Mouse (Mus musculus): ENCODE measurements around the gene Mab21l1. TPM values are rescaled to one million over a fixed set of nuclear protein-coding genes. Genes with fewer than 3 reads are reported as not detected.

Mab21l1 gene
- polyA plus RNA-seq (2015; fragmentation: Nextera tagmentation; extraction: Ambion mirVana): 17.5 and 32.2 TPM in 2 replicates

DNA sequence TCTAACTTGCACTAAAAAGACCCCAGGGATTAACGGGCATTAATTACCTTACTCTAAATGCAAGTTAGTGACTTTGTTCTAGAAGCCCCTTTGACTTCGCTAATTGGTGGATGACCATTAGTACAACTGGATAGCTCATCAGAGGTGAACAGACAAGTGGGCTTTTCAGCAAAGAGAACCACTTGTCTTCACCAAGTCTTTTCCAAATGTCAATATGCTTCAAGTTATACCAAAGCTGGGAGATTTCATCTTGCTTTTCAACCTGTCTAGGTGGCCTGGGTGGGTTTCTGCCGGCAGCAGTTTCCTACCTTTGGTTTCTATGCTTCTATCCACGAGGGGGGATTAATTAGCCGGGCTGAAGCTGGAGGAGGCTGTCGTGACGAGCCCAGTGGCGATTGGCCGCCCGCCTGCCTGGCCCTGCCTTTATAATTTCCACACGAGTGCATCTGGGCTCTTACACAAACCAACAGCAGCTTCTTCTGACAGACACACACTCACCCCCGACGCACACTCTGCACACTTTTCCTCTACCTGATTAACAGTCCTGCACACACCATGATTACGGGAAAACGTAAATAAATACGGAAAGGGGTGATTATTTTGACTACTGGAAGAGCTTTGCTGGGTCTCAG is at the start of gene Mab21l1:
Mab21l1 (plus strand) TSS at position 455 of the 632 bp plus-strand sequence.
- Histone ChIP-seq H3K9ac (replicated peaks; ENCODE audit: low read depth, low read length) (peak within 1 kb of the TSS; percentile 19; the same call in 1 of the 2 replicates), H3K36me3 (ENCODE audit: control insufficient read depth, insufficient read depth) (no peaks in the 10 kb centered on the region), H3K9me3 (ENCODE audit: control insufficient read depth, low read length) (no peaks in the 10 kb centered on the region), H3K4me3 (replicated peaks; ENCODE audit: low read length) (peak within 1 kb of the TSS; percentile 24), H3K4me2 (ENCODE audit: low read length) (peak within 1 kb of the TSS; percentile 29), H3K4me1 (replicated peaks; ENCODE audit: control insufficient read depth, insufficient read depth, low read length) (peaks cover 28% of the 10 kb centered on the region), H3K27ac (ENCODE audit: low read length) (peak within 1 kb of the TSS; percentile 7; the same call in 1 of the 2 replicates), H3K27me3 (replicated peaks; ENCODE audit: control insufficient read depth, insufficient read depth, low read length) (peaks cover 50% of the 10 kb centered on the region)
- ATAC-seq: peak; percentile 36; the same call in 1 of the 2 replicates
- WGBS: 6% methylated on average over 16 of the region's 16 CpGs

DNA sequence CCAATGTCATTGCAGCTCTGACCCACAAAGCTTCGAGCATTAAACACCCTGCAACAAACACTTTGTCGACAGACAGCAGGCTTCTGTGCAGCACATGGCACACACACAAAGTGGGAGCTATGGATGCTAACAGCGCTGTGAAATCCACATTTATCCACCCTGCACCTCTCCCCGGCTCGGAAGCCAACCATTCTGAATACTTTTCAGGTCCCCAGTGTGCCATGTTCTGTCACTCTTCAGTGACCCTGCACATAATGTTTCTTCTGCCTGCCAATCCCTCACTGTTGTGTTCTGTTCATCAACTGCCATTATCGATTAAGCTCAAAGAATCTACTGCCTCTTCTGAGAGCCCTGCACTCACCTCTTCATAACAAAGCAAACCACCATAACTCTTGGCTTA is 48.6 kb upstream of the Mab21l1 start:
- Histone ChIP-seq H3K4me1 (replicated peaks; ENCODE audit: control insufficient read depth, insufficient read depth, low read length) (no peaks in the 10 kb centered on the region), H3K9ac (replicated peaks; ENCODE audit: low read depth, low read length) (no peak overlapping the region), H3K4me3 (replicated peaks; ENCODE audit: low read length) (no peak overlapping the region), H3K9me3 (ENCODE audit: control insufficient read depth, low read length) (no peaks in the 10 kb centered on the region), H3K4me2 (ENCODE audit: low read length) (no peak overlapping the region), H3K27ac (ENCODE audit: low read length) (no peak overlapping the region), H3K27me3 (replicated peaks; ENCODE audit: control insufficient read depth, insufficient read depth, low read length) (no peaks in the 10 kb centered on the region), H3K36me3 (ENCODE audit: control insufficient read depth, insufficient read depth) (no peaks in the 10 kb centered on the region)
- ATAC-seq: no peak
- 64% methylated on average over 6 of the region's 6 CpGs for WGBS

DNA sequence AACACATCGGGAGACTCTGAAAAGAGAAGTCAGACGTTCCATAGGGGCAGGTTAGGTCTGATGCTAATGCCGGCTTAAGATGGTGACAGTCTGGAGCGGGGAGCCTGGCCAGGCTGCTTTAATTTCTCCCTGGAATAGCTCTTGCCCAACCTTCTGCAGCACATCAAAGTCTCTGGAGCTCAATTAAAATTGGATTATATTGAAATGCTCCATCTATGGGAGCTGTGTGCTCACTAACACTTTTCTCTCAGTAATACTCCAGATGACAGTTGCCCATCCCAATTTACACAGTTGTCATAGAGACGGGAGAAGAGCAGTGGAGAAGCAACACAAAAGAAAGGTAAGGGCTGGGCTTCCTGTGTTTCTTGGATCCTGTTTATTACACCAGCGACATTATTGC is 40.9 kb upstream of the Mab21l1 start:
- Histone ChIP-seq H3K27ac (ENCODE audit: low read length) (peak overlapping the region; percentile 4; the same call in 1 of the 2 replicates), H3K27me3 (replicated peaks; ENCODE audit: control insufficient read depth, insufficient read depth, low read length) (no peaks in the 10 kb centered on the region), H3K4me1 (replicated peaks; ENCODE audit: control insufficient read depth, insufficient read depth, low read length) (peaks cover 8% of the 10 kb centered on the region; the same call in 1 of the 2 replicates), H3K4me3 (replicated peaks; ENCODE audit: low read length) (no peak overlapping the region), H3K36me3 (ENCODE audit: control insufficient read depth, insufficient read depth) (no peaks in the 10 kb centered on the region), H3K9ac (replicated peaks; ENCODE audit: low read depth, low read length) (no peak overlapping the region), H3K9me3 (ENCODE audit: control insufficient read depth, low read length) (no peaks in the 10 kb centered on the region), H3K4me2 (ENCODE audit: low read length) (no peak overlapping the region)
- peak; percentile 69 for ATAC-seq
- 30% methylated on average over 6 of the region's 6 CpGs for WGBS

DNA sequence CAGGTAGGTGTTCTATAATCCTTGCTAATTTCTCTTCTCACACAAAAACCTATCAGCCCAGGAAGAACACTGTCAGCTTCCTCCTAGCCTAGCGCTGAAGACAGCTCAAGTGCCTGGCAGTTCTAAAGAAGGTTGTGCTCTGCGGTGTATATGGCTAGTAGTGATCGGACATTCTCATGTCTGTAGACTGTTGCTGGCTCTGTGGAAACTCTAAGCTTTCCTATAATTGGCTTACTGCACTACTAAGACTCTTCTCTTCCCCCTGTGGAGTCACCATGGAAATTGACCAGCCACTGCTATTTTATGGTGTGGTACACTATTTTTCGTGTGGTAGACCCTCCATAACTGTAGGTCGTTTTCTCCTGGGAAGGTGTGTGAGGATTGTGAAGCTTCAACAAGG is 40.1 kb upstream of the Mab21l1 start:
- no peak overlapping the region for H3K9ac ChIP-seq (replicated peaks; ENCODE audit: low read depth, low read length)
- no peak overlapping the region for H3K4me3 ChIP-seq (replicated peaks; ENCODE audit: low read length)
- H3K27me3 ChIP-seq (replicated peaks; ENCODE audit: control insufficient read depth, insufficient read depth, low read length): peaks cover 3% of the 10 kb centered on the region
- peak; percentile 22; the same call in 1 of the 2 replicates for ATAC-seq
- H3K4me1 ChIP-seq (replicated peaks; ENCODE audit: control insufficient read depth, insufficient read depth, low read length): peaks cover 8% of the 10 kb centered on the region; the same call in 1 of the 2 replicates
- H3K9me3 ChIP-seq (ENCODE audit: control insufficient read depth, low read length): no peaks in the 10 kb centered on the region
- WGBS: 77% methylated on average over 5 of the region's 5 CpGs
- no peaks in the 10 kb centered on the region for H3K36me3 ChIP-seq (ENCODE audit: control insufficient read depth, insufficient read depth)
- H3K27ac ChIP-seq (ENCODE audit: low read length): no peak overlapping the region
- H3K4me2 ChIP-seq (ENCODE audit: low read length): no peak overlapping the region

DNA sequence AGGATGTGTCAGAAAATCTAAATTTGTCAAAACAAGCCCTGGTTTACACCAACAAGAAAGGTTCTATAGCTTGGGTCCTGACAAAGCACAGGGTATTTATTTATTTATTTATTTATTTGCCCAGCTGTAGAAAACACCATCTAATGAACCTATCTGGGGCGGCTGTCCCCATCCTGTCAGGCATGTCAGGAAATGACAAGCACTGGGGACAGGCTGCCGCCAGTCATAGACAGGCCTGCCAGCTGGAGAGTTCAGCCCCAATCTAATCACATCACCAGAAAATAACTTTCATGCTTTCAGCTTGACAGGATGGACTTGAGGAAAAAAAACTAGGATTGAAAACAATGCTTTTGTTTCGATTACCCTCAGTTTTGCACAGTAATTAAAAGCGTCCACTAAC is 39.7 kb upstream of the Mab21l1 start:
- ATAC-seq: no peak
- WGBS: 45% methylated on average over 4 of the region's 4 CpGs
- no peaks in the 10 kb centered on the region for H3K9me3 ChIP-seq (ENCODE audit: control insufficient read depth, low read length)
- no peaks in the 10 kb centered on the region for H3K36me3 ChIP-seq (ENCODE audit: control insufficient read depth, insufficient read depth)
- no peak overlapping the region for H3K4me3 ChIP-seq (replicated peaks; ENCODE audit: low read length)
- H3K27me3 ChIP-seq (replicated peaks; ENCODE audit: control insufficient read depth, insufficient read depth, low read length): peaks cover 4% of the 10 kb centered on the region
- H3K4me2 ChIP-seq (ENCODE audit: low read length): no peak overlapping the region
- no peak overlapping the region for H3K9ac ChIP-seq (replicated peaks; ENCODE audit: low read depth, low read length)
- peaks cover 8% of the 10 kb centered on the region; the same call in 1 of the 2 replicates for H3K4me1 ChIP-seq (replicated peaks; ENCODE audit: control insufficient read depth, insufficient read depth, low read length)
- H3K27ac ChIP-seq (ENCODE audit: low read length): no peak overlapping the region

- H3K4me3 ChIP-seq (replicated peaks; ENCODE audit: low read length): no peak overlapping the region
- WGBS: 91% methylated on average over 5 of the region's 5 CpGs
- no peak for ATAC-seq
- no peaks in the 10 kb centered on the region for H3K36me3 ChIP-seq (ENCODE audit: control insufficient read depth, insufficient read depth)
- H3K27me3 ChIP-seq (replicated peaks; ENCODE audit: control insufficient read depth, insufficient read depth, low read length): peaks cover 15% of the 10 kb centered on the region
- peaks cover 8% of the 10 kb centered on the region; the same call in 1 of the 2 replicates for H3K4me1 ChIP-seq (replicated peaks; ENCODE audit: control insufficient read depth, insufficient read depth, low read length)
- H3K4me2 ChIP-seq (ENCODE audit: low read length): no peak overlapping the region
- H3K9ac ChIP-seq (replicated peaks; ENCODE audit: low read depth, low read length): no peak overlapping the region
- H3K9me3 ChIP-seq (ENCODE audit: control insufficient read depth, low read length): no peaks in the 10 kb centered on the region
- H3K27ac ChIP-seq (ENCODE audit: low read length): no peak overlapping the region
Measured at GRCm38 (mm10) chr3:55743885-55744284, 38.4 kb upstream of the Mab21l1 start.

DNA sequence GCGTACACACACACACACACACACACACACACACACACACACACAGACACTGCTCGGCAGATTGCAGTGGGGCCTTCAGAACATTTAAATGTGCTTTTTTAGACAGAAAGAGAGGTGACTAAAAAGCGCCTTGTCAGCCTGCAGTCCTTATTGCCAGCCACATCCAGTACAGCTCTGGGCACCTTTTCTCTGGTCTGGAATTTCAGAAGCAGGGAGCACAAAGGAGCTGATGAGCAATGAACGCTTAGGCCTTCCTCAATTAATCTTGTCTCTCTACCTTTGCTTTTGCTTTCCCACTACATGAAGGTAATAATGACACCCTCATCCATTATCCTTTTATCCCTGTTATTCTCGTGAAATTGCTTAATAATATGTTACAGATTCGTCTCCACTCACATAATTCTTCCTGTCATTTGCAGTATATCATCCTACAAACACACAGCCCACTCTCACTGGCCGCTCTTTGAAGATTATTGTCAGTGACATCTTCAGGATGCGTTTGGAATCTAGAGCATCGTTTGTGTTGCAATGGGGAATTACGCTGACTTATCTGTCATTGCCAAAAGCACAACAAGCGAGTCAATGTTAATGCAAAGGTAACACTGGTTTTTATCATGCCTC is 31.8 kb upstream of the Mab21l1 start:
- peaks cover 32% of the 10 kb centered on the region for H3K27me3 ChIP-seq (replicated peaks; ENCODE audit: control insufficient read depth, insufficient read depth, low read length)
- peaks cover 19% of the 10 kb centered on the region for H3K4me1 ChIP-seq (replicated peaks; ENCODE audit: control insufficient read depth, insufficient read depth, low read length)
- ATAC-seq: no peak
- peak overlapping the region; percentile 33; the same call in 1 of the 2 replicates for H3K27ac ChIP-seq (ENCODE audit: low read length)
- no peaks in the 10 kb centered on the region for H3K36me3 ChIP-seq (ENCODE audit: control insufficient read depth, insufficient read depth)
- 55% methylated on average over 11 of the region's 11 CpGs for WGBS
- H3K4me2 ChIP-seq (ENCODE audit: low read length): no peak overlapping the region
- H3K9ac ChIP-seq (replicated peaks; ENCODE audit: low read depth, low read length): no peak overlapping the region
- no peaks in the 10 kb centered on the region for H3K9me3 ChIP-seq (ENCODE audit: control insufficient read depth, low read length)
- H3K4me3 ChIP-seq (replicated peaks; ENCODE audit: low read length): no peak overlapping the region

- Histone ChIP-seq H3K4me1 (replicated peaks; ENCODE audit: control insufficient read depth, insufficient read depth, low read length) (peaks cover 27% of the 10 kb centered on the region), H3K36me3 (ENCODE audit: control insufficient read depth, insufficient read depth) (no peaks in the 10 kb centered on the region), H3K9ac (replicated peaks; ENCODE audit: low read depth, low read length) (no peak overlapping the region), H3K9me3 (ENCODE audit: control insufficient read depth, low read length) (no peaks in the 10 kb centered on the region), H3K4me2 (ENCODE audit: low read length) (no peak overlapping the region), H3K27ac (ENCODE audit: low read length) (no peak overlapping the region), H3K4me3 (replicated peaks; ENCODE audit: low read length) (no peak overlapping the region), H3K27me3 (replicated peaks; ENCODE audit: control insufficient read depth, insufficient read depth, low read length) (peaks cover 32% of the 10 kb centered on the region)
- 10% methylated on average over 5 of the region's 5 CpGs for WGBS
- peak; percentile 47 for ATAC-seq
Measured at GRCm38 (mm10) chr3:55751363-55751762, 30.9 kb upstream of the Mab21l1 start.

- no peak overlapping the region for H3K9ac ChIP-seq (replicated peaks; ENCODE audit: low read depth, low read length)
- H3K27ac ChIP-seq (ENCODE audit: low read length): no peak overlapping the region
- no peak overlapping the region for H3K4me2 ChIP-seq (ENCODE audit: low read length)
- H3K27me3 ChIP-seq (replicated peaks; ENCODE audit: control insufficient read depth, insufficient read depth, low read length): peaks cover 28% of the 10 kb centered on the region
- no peaks in the 10 kb centered on the region for H3K9me3 ChIP-seq (ENCODE audit: control insufficient read depth, low read length)
- WGBS: 84% methylated on average over 4 of the region's 4 CpGs
- no peak for ATAC-seq
- H3K36me3 ChIP-seq (ENCODE audit: control insufficient read depth, insufficient read depth): no peaks in the 10 kb centered on the region
- peaks cover 33% of the 10 kb centered on the region for H3K4me1 ChIP-seq (replicated peaks; ENCODE audit: control insufficient read depth, insufficient read depth, low read length)
- H3K4me3 ChIP-seq (replicated peaks; ENCODE audit: low read length): no peak overlapping the region
Measured at GRCm38 (mm10) chr3:55752558-55752957, 29.8 kb upstream of the Mab21l1 start.
